ENCODE assay signal across 8 mouse cellular contexts in the genomic region with DNA sequence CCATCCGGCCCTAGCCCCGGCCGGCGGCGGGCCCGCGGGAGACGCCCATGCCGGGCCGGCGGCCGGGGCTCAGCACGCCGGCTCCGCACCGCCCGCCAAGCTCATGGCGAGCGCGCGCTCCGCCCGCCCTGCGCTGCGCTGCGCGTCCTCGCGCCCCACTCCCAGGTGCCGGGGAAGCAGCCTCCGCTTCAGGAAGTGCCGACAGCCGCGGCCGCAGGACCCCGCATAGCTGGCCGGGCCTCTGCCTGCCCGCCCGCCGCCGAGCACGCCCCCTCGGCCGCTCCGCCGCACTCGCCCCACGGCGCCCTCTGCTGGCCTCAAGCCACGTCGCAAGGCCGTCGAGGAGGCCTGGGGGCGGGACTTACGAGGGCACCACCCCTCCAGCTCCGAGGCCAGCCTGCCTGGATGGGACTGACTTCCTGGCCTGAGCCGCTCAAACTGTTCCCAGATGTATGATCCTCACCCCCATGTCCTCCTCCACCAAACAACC. TPM values are rescaled to one million over a fixed set of nuclear protein-coding genes. Genes with fewer than 3 reads are reported as not detected.
DNase-seq lines count a peak whose midpoint lies in the region; ATAC-seq and TF ChIP-seq lines count a peak whose summit lies in the region.

No protein-coding gene starts in this region.

- WGBS in heart, embryonic 10.5 days = 0% methylated on average over 57 of the region's 57 CpGs
- WGBS in kidney, embryonic 15.5 days = under 1% methylated on average over 44 of the region's 57 CpGs
- WGBS in limb, embryonic 15.5 days = under 1% methylated on average over 46 of the region's 57 CpGs
- WGBS in midbrain, postnatal 0 days = 2% methylated on average over 30 of the region's 57 CpGs

- H3K27me3 ChIP-seq in C2C12 (ENCODE audit: control insufficient read depth, insufficient read depth, insufficient read length) = no peaks in the 10 kb centered on the region
- H3K27me3 ChIP-seq in heart, embryonic 10.5 days (ENCODE audit: insufficient read depth, poor library complexity, severe bottlenecking) = no peaks in the 10 kb centered on the region
- no peaks in the 10 kb centered on the region for H3K27me3 ChIP-seq in kidney, embryonic 15.5 days
- no peaks in the 10 kb centered on the region for H3K27me3 ChIP-seq in limb, embryonic 15.5 days
- H3K27me3 ChIP-seq in midbrain, postnatal 0 days (ENCODE audit: insufficient read depth, low read length) = no peaks in the 10 kb centered on the region

- peaks cover 23% of the 10 kb centered on the region for H3K79me3 ChIP-seq in C2C12 (ENCODE audit: low read depth)

- peak overlapping the region; percentile 84 for H3K4me3 ChIP-seq in C2C12 (ENCODE audit: insufficient read depth, poor library complexity, severe bottlenecking)
- peak overlapping the region; percentile 75 for H3K4me3 ChIP-seq in embryonic fibroblast, embryonic 13.5 days (ENCODE audit: insufficient read depth, low read length)
- peak overlapping the region; percentile 93 for H3K4me3 ChIP-seq in heart, embryonic 10.5 days
- H3K4me3 ChIP-seq in kidney, embryonic 15.5 days (replicated peaks) = peak overlapping the region; percentile 91
- peak overlapping the region; percentile 92 for H3K4me3 ChIP-seq in limb, embryonic 15.5 days
- peak overlapping the region; percentile 87 for H3K4me3 ChIP-seq in midbrain, postnatal 0 days (ENCODE audit: low read depth, low read length)

- peaks cover 48% of the 10 kb centered on the region for H3K79me2 ChIP-seq in C2C12 (ENCODE audit: control insufficient read depth, insufficient read depth)

- H3K9ac ChIP-seq in kidney, embryonic 15.5 days = peak overlapping the region; percentile 92
- peak overlapping the region; percentile 88 for H3K9ac ChIP-seq in limb, embryonic 15.5 days
- H3K9ac ChIP-seq in midbrain, postnatal 0 days (replicated peaks; ENCODE audit: low read length, poor library complexity, severe bottlenecking) = peak overlapping the region; percentile 84

- peak; percentile 96 for DNase-seq in brain, adult 2 months (ENCODE audit: low read depth, low spot score)
- DNase-seq in heart, embryonic 10.5 days (ENCODE audit: low spot score) = peak; percentile 96
- peak; percentile 92 for DNase-seq in midbrain, postnatal 0 days (ENCODE audit: low spot score)
- peak; percentile 95 for DNase-seq in spleen, postnatal 10 days (ENCODE audit: low spot score in 2 of 2)

- H3K4me1 ChIP-seq in embryonic fibroblast, embryonic 13.5 days (ENCODE audit: control insufficient read depth, insufficient read depth, low read length) = peaks cover 6% of the 10 kb centered on the region
- H3K4me1 ChIP-seq in heart, embryonic 10.5 days = peaks cover 79% of the 10 kb centered on the region
- peaks cover 66% of the 10 kb centered on the region for H3K4me1 ChIP-seq in kidney, embryonic 15.5 days
- H3K4me1 ChIP-seq in limb, embryonic 15.5 days = peaks cover 52% of the 10 kb centered on the region
- H3K4me1 ChIP-seq in midbrain, postnatal 0 days (ENCODE audit: insufficient read depth, low read length) = peaks cover 11% of the 10 kb centered on the region; the same call in 1 of the 2 replicates

- peak; percentile 93 for ATAC-seq in kidney, embryonic 15.5 days (replicated peaks; ENCODE audit: low FRiP score)
- ATAC-seq in limb, embryonic 15.5 days (ENCODE audit: insufficient number of reproducible peaks, low FRiP score, low TSS enrichment, low read depth) = peak; percentile 91
- ATAC-seq in midbrain, postnatal 0 days (ENCODE audit: low FRiP score) = peak; percentile 93

- peak; percentile 99 for TF ChIP-seq CTCF in C2C12 (IDR thresholded peaks at IDR 0.05; ENCODE audit: control insufficient read depth, insufficient read depth, insufficient read length)
- TF ChIP-seq CTCF in embryonic fibroblast, embryonic 13.5 days (IDR thresholded peaks at IDR 0.05; ENCODE audit: borderline replicate concordance, insufficient read depth, low read length) = peak; percentile 83
- peak; percentile 85 for TF ChIP-seq CTCF in midbrain, postnatal 0 days (IDR thresholded peaks at IDR 0.05)

- peaks cover 3% of the 10 kb centered on the region for H3K36me3 ChIP-seq in C2C12 (ENCODE audit: control insufficient read depth, insufficient read depth)
- peaks cover 8% of the 10 kb centered on the region; the same call in 1 of the 2 replicates for H3K36me3 ChIP-seq in heart, embryonic 10.5 days
- H3K36me3 ChIP-seq in kidney, embryonic 15.5 days = 0 out of 2 replicates have a peak, but pooled peaks cover 5% of the 10 kb centered on the region
- H3K36me3 ChIP-seq in limb, embryonic 15.5 days = no peaks in the 10 kb centered on the region
- no peaks in the 10 kb centered on the region for H3K36me3 ChIP-seq in midbrain, postnatal 0 days (ENCODE audit: insufficient read depth, low read length)

- TF ChIP-seq POLR2A in embryonic fibroblast, embryonic 13.5 days (IDR thresholded peaks at IDR 0.05; ENCODE audit: low read depth, low read length) = peak; percentile 71

- H3K4me2 ChIP-seq in kidney, embryonic 15.5 days = peak overlapping the region; percentile 91
- peak overlapping the region; percentile 87 for H3K4me2 ChIP-seq in limb, embryonic 15.5 days
- peak overlapping the region; percentile 86 for H3K4me2 ChIP-seq in midbrain, postnatal 0 days (ENCODE audit: low read depth, low read length, poor library complexity, severe bottlenecking)

- no peaks in the 10 kb centered on the region for H3K9me3 ChIP-seq in heart, embryonic 10.5 days
- H3K9me3 ChIP-seq in kidney, embryonic 15.5 days (replicated peaks) = no peaks in the 10 kb centered on the region
- H3K9me3 ChIP-seq in limb, embryonic 15.5 days = no peaks in the 10 kb centered on the region
- no peaks in the 10 kb centered on the region for H3K9me3 ChIP-seq in midbrain, postnatal 0 days (ENCODE audit: low read length)

- no peak overlapping the region for H3K27ac ChIP-seq in embryonic fibroblast, embryonic 13.5 days (ENCODE audit: insufficient read depth, low read length)
- peak overlapping the region; percentile 93 for H3K27ac ChIP-seq in heart, embryonic 10.5 days
- H3K27ac ChIP-seq in kidney, embryonic 15.5 days = peak overlapping the region; percentile 81
- peak overlapping the region; percentile 80 for H3K27ac ChIP-seq in limb, embryonic 15.5 days
- H3K27ac ChIP-seq in midbrain, postnatal 0 days (ENCODE audit: low read depth, low read length) = peak overlapping the region; percentile 72

- peak overlapping the region; percentile 95 for H3ac ChIP-seq in C2C12 (ENCODE audit: control insufficient read depth, insufficient read length, low read depth)

TF ChIP-seq in C2C12, 6 proteins besides CTCF, POLR2A, EP300 and RAD21:
- peak; percentile 87 for TF ChIP-seq MAX (IDR thresholded peaks at IDR 0.05)
- no peak for TF ChIP-seq FOSL1 (IDR thresholded peaks at IDR 0.05; ENCODE audit: insufficient read depth, low read length, poor library complexity, severe bottlenecking)
- no peak for TF ChIP-seq MYOG (IDR thresholded peaks at IDR 0.05; ENCODE audit: control insufficient read depth, extremely low read depth, insufficient read length)
- TF ChIP-seq CEBPB (IDR thresholded peaks at IDR 0.05; ENCODE audit: low read depth) = no peak
TF ChIP-seq in C2C12: peak in this region for 1.

RNA-seq across cellular contexts. Expression of gene Dgkz, which starts 12.2 kb away (rescaled TPM):
- polyA plus RNA-seq in C2C12 (2012; fragmentation: generic; extraction: Trizol) = 47.1 TPM
- polyA plus RNA-seq in embryonic fibroblast, embryonic 13.5 days (2011; ENCODE audit: insufficient read length, low read depth, missing spikeins) = 29.3 and 40.4 TPM in 2 replicates
- polyA plus RNA-seq in heart, embryonic 10.5 days (2016; fragmentation: Nextera tagmentation; extraction: Ambion mirVana) = 58.4 and 61.0 TPM in 2 replicates
- 37.7 and 46.7 TPM in 2 replicates for polyA plus RNA-seq in kidney, embryonic 15.5 days (2015; fragmentation: Nextera tagmentation; extraction: Ambion mirVana)
- 30.9 and 35.9 TPM in 2 replicates for polyA plus RNA-seq in limb, embryonic 15.5 days (2015; fragmentation: Nextera tagmentation; extraction: Ambion mirVana)
- 99.8 and 144 TPM in 2 replicates for total RNA-seq in midbrain, postnatal 0 days (2014; rRNA removed)
- 35.1 and 36.6 TPM in 2 replicates for polyA plus RNA-seq in midbrain, postnatal 0 days (2015; fragmentation: Nextera tagmentation; extraction: Ambion mirVana)

RNA-seq across cellular contexts. Expression of gene Gm9821, which starts 18.0 kb away (rescaled TPM):
- 0.43 TPM for polyA plus RNA-seq in C2C12 (2012; fragmentation: generic; extraction: Trizol)
- not detected in 2 replicates for polyA plus RNA-seq in embryonic fibroblast, embryonic 13.5 days (2011; ENCODE audit: insufficient read length, low read depth, missing spikeins)
- polyA plus RNA-seq in heart, embryonic 10.5 days (2016; fragmentation: Nextera tagmentation; extraction: Ambion mirVana) = 1.9 and 3.0 TPM in 2 replicates
- 0.49 and 0.53 TPM in 2 replicates for polyA plus RNA-seq in kidney, embryonic 15.5 days (2015; fragmentation: Nextera tagmentation; extraction: Ambion mirVana)
- 0.45 TPM in 2 replicates for polyA plus RNA-seq in limb, embryonic 15.5 days (2015; fragmentation: Nextera tagmentation; extraction: Ambion mirVana)
- 0.11 TPM in 1 of 2 replicates, not detected in the other for total RNA-seq in midbrain, postnatal 0 days (2014; rRNA removed)
- polyA plus RNA-seq in midbrain, postnatal 0 days (2015; fragmentation: Nextera tagmentation; extraction: Ambion mirVana) = 0.14 TPM in 1 of 2 replicates, not detected in the other

RNA-seq across cellular contexts. Expression of gene Mdk, which starts 31.4 kb away (rescaled TPM):
- 0.33 TPM for polyA plus RNA-seq in C2C12 (2012; fragmentation: generic; extraction: Trizol)
- polyA plus RNA-seq in embryonic fibroblast, embryonic 13.5 days (2011; ENCODE audit: insufficient read length, low read depth, missing spikeins) = 29.2 and 148 TPM in 2 replicates
- polyA plus RNA-seq in heart, embryonic 10.5 days (2016; fragmentation: Nextera tagmentation; extraction: Ambion mirVana) = 1,001 and 1,694 TPM in 2 replicates
- polyA plus RNA-seq in kidney, embryonic 15.5 days (2015; fragmentation: Nextera tagmentation; extraction: Ambion mirVana) = 1,215 and 1,266 TPM in 2 replicates
- polyA plus RNA-seq in limb, embryonic 15.5 days (2015; fragmentation: Nextera tagmentation; extraction: Ambion mirVana) = 899 and 1,046 TPM in 2 replicates
- 39.0 and 40.8 TPM in 2 replicates for total RNA-seq in midbrain, postnatal 0 days (2014; rRNA removed)
- 71.0 and 71.4 TPM in 2 replicates for polyA plus RNA-seq in midbrain, postnatal 0 days (2015; fragmentation: Nextera tagmentation; extraction: Ambion mirVana)

RNA-seq across cellular contexts. Expression of gene Chrm4, which starts 36.4 kb away (rescaled TPM):
- 0.55 TPM for polyA plus RNA-seq in C2C12 (2012; fragmentation: generic; extraction: Trizol)
- polyA plus RNA-seq in embryonic fibroblast, embryonic 13.5 days (2011; ENCODE audit: insufficient read length, low read depth, missing spikeins) = not detected in 2 replicates
- 0.16 and 0.57 TPM in 2 replicates for polyA plus RNA-seq in heart, embryonic 10.5 days (2016; fragmentation: Nextera tagmentation; extraction: Ambion mirVana)
- 0.42 TPM in 1 of 2 replicates, not detected in the other for polyA plus RNA-seq in kidney, embryonic 15.5 days (2015; fragmentation: Nextera tagmentation; extraction: Ambion mirVana)
- polyA plus RNA-seq in limb, embryonic 15.5 days (2015; fragmentation: Nextera tagmentation; extraction: Ambion mirVana) = 0.20 and 0.29 TPM in 2 replicates
- total RNA-seq in midbrain, postnatal 0 days (2014; rRNA removed) = 1.8 and 4.0 TPM in 2 replicates
- 0.25 and 0.34 TPM in 2 replicates for polyA plus RNA-seq in midbrain, postnatal 0 days (2015; fragmentation: Nextera tagmentation; extraction: Ambion mirVana)

Comparison
In these comparisons a context has a peak if more than half of its experiments do, and no peak if none do; other contexts are left out.
1. RNA of gene Mdk, which starts 31.4 kb away (polyA plus RNA-seq): 1,001 to 1,694 TPM in heart, embryonic 10.5 days, 1,215 to 1,266 TPM in kidney, embryonic 15.5 days, 899 to 1,046 TPM in limb, embryonic 15.5 days, 29.2 to 148 TPM in embryonic fibroblast, embryonic 13.5 days and 71.0 to 71.4 TPM in midbrain, postnatal 0 days; 0.33 TPM in C2C12 (single experiment); every median in the first group is over 10 times any median in the second.
2. Peak in every context shown above with its lines, with median percentiles within 50 percentile points of each other: H3K4me3 ChIP-seq, CTCF ChIP-seq, DNase-seq, ATAC-seq, H3K4me2 ChIP-seq and H3K9ac ChIP-seq.